In the genomic region with DNA sequence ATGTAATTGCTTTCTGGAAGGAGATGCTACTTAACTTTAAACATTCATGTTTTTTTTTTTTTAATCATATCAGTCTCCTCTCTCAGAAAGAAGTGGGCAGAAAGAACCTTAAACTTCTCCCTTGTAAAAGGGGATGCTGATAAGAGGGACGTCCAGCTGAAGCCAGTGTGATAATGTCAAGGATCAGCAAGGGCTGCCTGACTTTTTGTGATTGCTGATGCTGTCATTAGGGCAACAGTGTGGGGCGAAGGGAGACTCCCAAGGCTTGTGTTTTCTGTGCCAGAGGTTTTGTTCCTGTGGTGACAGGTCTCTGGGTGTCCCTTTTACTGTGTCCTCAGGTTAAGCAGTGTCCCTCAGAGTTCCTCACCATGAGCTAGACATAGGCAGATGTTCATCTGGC, we compare ENCODE assay signal across 12 mouse cellular contexts.
DNase-seq lines count a peak whose midpoint lies in the region; ATAC-seq lines count a peak whose summit lies in the region.
"Had no signal": no experiment of that assay in that cellular context is flagged by ENCODE, and none has a peak within 500 bp of the region (broad histone marks: within the 10 kb centered on the region; RNA-seq: fewer than 3 reads in every experiment).

No protein-coding gene starts in this region.

- WGBS in liver, embryonic 15.5 days (ENCODE audit: insufficient replicate concordance): 4% methylated on average over 2 of the region's 2 CpGs

- peak overlapping the region; percentile 64 for H3K4me3 ChIP-seq in liver, embryonic 15.5 days (replicated peaks)
- H3K4me3 ChIP-seq: limb, embryonic 10.5 days had no signal

- peak; percentile 91 for ATAC-seq in liver, embryonic 15.5 days (ENCODE audit: insufficient read depth)
- ATAC-seq: forebrain, embryonic 14.5 days had no signal

- peak overlapping the region; percentile 98 for H3K27ac ChIP-seq in liver, embryonic 15.5 days (replicated peaks)
- H3K27ac ChIP-seq: limb, embryonic 10.5 days had no signal

- peak overlapping the region; percentile 65 for H3K4me2 ChIP-seq in liver, embryonic 15.5 days

- no peaks in the 10 kb centered on the region for H3K9me3 ChIP-seq in liver, embryonic 15.5 days (replicated peaks)
- H3K9me3 ChIP-seq: limb, embryonic 10.5 days had no signal

- H3K27me3 ChIP-seq in liver, embryonic 15.5 days: no peaks in the 10 kb centered on the region

- H3K4me1 ChIP-seq in liver, embryonic 15.5 days (replicated peaks): peaks cover 42% of the 10 kb centered on the region

- no peaks in the 10 kb centered on the region for H3K36me3 ChIP-seq in liver, embryonic 15.5 days (replicated peaks)
- H3K36me3 ChIP-seq: limb, embryonic 10.5 days had no signal

- H3K9ac ChIP-seq in liver, embryonic 15.5 days: peak overlapping the region; percentile 78

- intact Hi-C loops in gastrocnemius, postnatal 36 days (cut with DNase I): no loop called here

- peak; percentile 71 to 86 for DNase-seq in adrenal gland, adult (ENCODE audit: inconsistent age in 2 of 2, low spot score in 1 of 2)
- no peak for DNase-seq in adrenal gland, postnatal 25 days
- DNase-seq in spleen, adult 12 weeks (ENCODE audit: low spot score): peak; percentile 67
- DNase-seq in spleen, adult 18-20 months: no peak
- DNase-seq in layer of hippocampus, adult 9-10 months (ENCODE audit: low spot score): no peak
- DNase-seq in gastrocnemius, postnatal 36 days: no peak
- no peak for DNase-seq in cerebellum, adult 8-10 months
- DNase-seq: lung, postnatal 4 days; thymus, adult 2 months had no signal

Comparison
In these comparisons a context has a peak if more than half of its experiments do, and no peak if none do; other contexts are left out.
1. DNase-seq: peak in adrenal gland, adult (2 of 2) and spleen, adult 12 weeks (single experiment); none in adrenal gland, postnatal 25 days (single experiment), spleen, adult 18-20 months (0 of 2), layer of hippocampus, adult 9-10 months (single experiment), gastrocnemius, postnatal 36 days (0 of 2) and cerebellum, adult 8-10 months (single experiment).